8 mouse cellular contexts compared by ENCODE assay signal in the genomic region with DNA sequence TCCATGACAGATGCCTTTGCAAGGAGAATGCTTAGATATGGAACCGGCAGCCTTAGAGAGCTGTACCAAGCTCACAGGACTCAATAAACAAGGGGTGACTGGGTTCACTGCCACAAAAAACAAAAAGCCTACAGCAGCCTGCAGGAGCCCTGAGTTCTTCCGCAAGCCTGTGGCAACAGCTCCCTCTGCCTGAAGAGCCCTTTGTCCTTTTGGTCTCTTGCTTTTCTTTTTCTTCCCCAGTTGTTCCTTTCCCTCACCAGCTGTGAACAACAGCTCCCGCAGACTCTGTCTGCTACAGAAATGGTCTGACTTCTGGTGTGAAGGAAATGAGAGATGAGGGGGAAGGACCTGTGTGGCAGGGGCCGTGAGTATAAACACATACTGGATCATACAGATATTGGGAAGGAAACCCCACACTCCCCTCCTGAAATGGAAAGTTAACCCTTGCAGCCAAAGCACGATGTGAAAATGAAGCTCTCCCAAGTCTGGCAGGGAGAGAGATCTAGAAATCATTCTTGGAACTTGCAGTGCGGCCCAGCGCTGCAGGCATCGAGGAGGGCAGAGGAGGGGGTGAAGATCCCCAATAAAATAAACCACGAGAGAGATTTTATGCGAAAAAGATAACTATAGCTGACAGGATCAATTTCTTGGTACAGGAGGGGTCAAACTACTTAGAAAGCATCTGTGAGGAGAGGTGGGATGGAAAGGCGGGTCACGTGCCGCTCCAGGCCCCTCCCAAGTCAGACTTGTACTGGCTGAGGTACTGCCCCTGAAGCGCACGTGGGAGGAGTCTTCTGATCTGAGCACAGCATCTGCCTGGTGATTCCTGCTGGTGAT.
A peak's percentile ranks its signal among the peaks of the same experiment; 100 is the strongest.
DNase-seq lines count a peak whose midpoint lies in the region; ATAC-seq and TF ChIP-seq lines count a peak whose summit lies in the region.

No protein-coding gene starts in this region.

- H3K27me3 ChIP-seq in MEL (ENCODE audit: control insufficient read depth in 1 of 2, insufficient read depth in 2 of 2, low read length in 2 of 2) = no peaks in the 10 kb centered on the region; a peak in 1 of 4 replicates
- no peaks in the 10 kb centered on the region for H3K27me3 ChIP-seq in embryonic facial prominence, embryonic 13.5 days
- H3K27me3 ChIP-seq in heart, embryonic 13.5 days (replicated peaks) = peaks cover 44% of the 10 kb centered on the region
- no peaks in the 10 kb centered on the region for H3K27me3 ChIP-seq in kidney, embryonic 14.5 days (ENCODE audit: control insufficient read depth, insufficient read depth, low read length)
- no peaks in the 10 kb centered on the region for H3K27me3 ChIP-seq in liver, embryonic 14.5 days (ENCODE audit: control insufficient read depth, insufficient read depth, low read length)
- no peaks in the 10 kb centered on the region for H3K27me3 ChIP-seq in neural tube, embryonic 11.5 days (ENCODE audit: control insufficient read depth, insufficient read depth, low read length)

- no peak for TF ChIP-seq POLR2A in MEL (IDR thresholded peaks at IDR 0.05; ENCODE audit: control insufficient read depth in 1 of 2, insufficient read depth in 1 of 2, low read depth in 1 of 2, low read length in 2 of 2, poor library complexity in 1 of 2)

- peaks cover 0 to 2% of the 10 kb centered on the region in 2 experiments; a peak in 2 of 4 replicates for H3K36me3 ChIP-seq in MEL (ENCODE audit: control insufficient read depth in 1 of 2, insufficient read depth in 2 of 2, low read length in 2 of 2)
- no peaks in the 10 kb centered on the region for H3K36me3 ChIP-seq in embryonic facial prominence, embryonic 13.5 days
- H3K36me3 ChIP-seq in heart, embryonic 13.5 days = no peaks in the 10 kb centered on the region
- H3K36me3 ChIP-seq in kidney, embryonic 14.5 days (ENCODE audit: control insufficient read depth, insufficient read depth, low read length) = no peaks in the 10 kb centered on the region
- H3K36me3 ChIP-seq in liver, embryonic 14.5 days (replicated peaks; ENCODE audit: control insufficient read depth, insufficient read depth, low read depth) = no peaks in the 10 kb centered on the region
- no peaks in the 10 kb centered on the region for H3K36me3 ChIP-seq in neural tube, embryonic 11.5 days (ENCODE audit: control insufficient read depth, insufficient read depth, low read length)

- WGBS in embryonic facial prominence, embryonic 13.5 days = 5% methylated on average over 15 of the region's 15 CpGs
- 14% methylated on average over 15 of the region's 15 CpGs for WGBS in heart, embryonic 13.5 days
- 10% methylated on average over 15 of the region's 15 CpGs for WGBS in kidney, embryonic 14.5 days
- 16% methylated on average over 15 of the region's 15 CpGs for WGBS in liver, embryonic 14.5 days (ENCODE audit: insufficient replicate concordance)
- WGBS in neural tube, embryonic 11.5 days = 5% methylated on average over 15 of the region's 15 CpGs

- H3K9ac ChIP-seq in MEL (ENCODE audit: control insufficient read depth, low read depth, low read length, poor library complexity, severe bottlenecking) = peak overlapping the region; percentile 49
- H3K9ac ChIP-seq in embryonic facial prominence, embryonic 13.5 days = peak overlapping the region; percentile 57
- H3K9ac ChIP-seq in heart, embryonic 13.5 days = peak overlapping the region; percentile 69
- H3K9ac ChIP-seq in kidney, embryonic 14.5 days (ENCODE audit: low read depth, low read length) = peak overlapping the region; percentile 25; the same call in 1 of the 2 replicates
- H3K9ac ChIP-seq in liver, embryonic 14.5 days (replicated peaks) = no peak overlapping the region
- H3K9ac ChIP-seq in neural tube, embryonic 11.5 days (ENCODE audit: low read length) = peak overlapping the region; percentile 19

- no peaks in the 10 kb centered on the region for H3K9me3 ChIP-seq in MEL (replicated peaks; ENCODE audit: insufficient read depth, low read length)
- H3K9me3 ChIP-seq in embryonic facial prominence, embryonic 13.5 days = no peaks in the 10 kb centered on the region
- no peaks in the 10 kb centered on the region; the same call in 1 of the 2 replicates for H3K9me3 ChIP-seq in heart, embryonic 13.5 days
- no peaks in the 10 kb centered on the region for H3K9me3 ChIP-seq in kidney, embryonic 14.5 days (ENCODE audit: control insufficient read depth, low read length)
- no peaks in the 10 kb centered on the region for H3K9me3 ChIP-seq in liver, embryonic 14.5 days (ENCODE audit: control insufficient read depth, low read length)
- H3K9me3 ChIP-seq in neural tube, embryonic 11.5 days (ENCODE audit: control insufficient read depth, low read length) = no peaks in the 10 kb centered on the region

- H3K4me2 ChIP-seq in embryonic facial prominence, embryonic 13.5 days = peak overlapping the region; percentile 56
- peak overlapping the region; percentile 68 for H3K4me2 ChIP-seq in heart, embryonic 13.5 days
- peak overlapping the region; percentile 54 for H3K4me2 ChIP-seq in kidney, embryonic 14.5 days (replicated peaks; ENCODE audit: low read depth, low read length)
- peak overlapping the region; percentile 37 for H3K4me2 ChIP-seq in liver, embryonic 14.5 days (ENCODE audit: low read depth)
- H3K4me2 ChIP-seq in neural tube, embryonic 11.5 days (ENCODE audit: low read depth) = peak overlapping the region; percentile 31

- ATAC-seq in embryonic facial prominence, embryonic 13.5 days (ENCODE audit: insufficient number of reproducible peaks, insufficient read depth, low FRiP score, low TSS enrichment, low read depth) = peak; percentile 83
- no peak; the same call in 1 of the 2 replicates for ATAC-seq in heart, embryonic 13.5 days (ENCODE audit: extremely low read depth, insufficient number of reproducible peaks, low FRiP score, low TSS enrichment)
- ATAC-seq in kidney, embryonic 14.5 days (ENCODE audit: low FRiP score, low TSS enrichment) = peak; percentile 84; the same call in 1 of the 2 replicates
- peak; percentile 63; the same call in 1 of the 2 replicates for ATAC-seq in liver, embryonic 14.5 days (ENCODE audit: insufficient read depth)
- ATAC-seq in neural tube, embryonic 11.5 days (ENCODE audit: insufficient read depth, low FRiP score, low TSS enrichment) = peak; percentile 80

- no peak overlapping the region; the same call in 1 of the 2 replicates for H3K27ac ChIP-seq in MEL (ENCODE audit: control insufficient read depth, low read depth, low read length)
- H3K27ac ChIP-seq in embryonic facial prominence, embryonic 13.5 days = peak overlapping the region; percentile 73
- H3K27ac ChIP-seq in heart, embryonic 13.5 days (replicated peaks) = peak overlapping the region; percentile 56
- no peak overlapping the region for H3K27ac ChIP-seq in kidney, embryonic 14.5 days (ENCODE audit: low read depth, low read length)
- H3K27ac ChIP-seq in liver, embryonic 14.5 days = no peak overlapping the region
- H3K27ac ChIP-seq in neural tube, embryonic 11.5 days (ENCODE audit: low read depth, low read length) = peak overlapping the region; percentile 55

- DNase-seq in 3T3-L1 (ENCODE audit: low read depth, low spot score) (peak; percentile 7), MEL (ENCODE audit: low read depth, low spot score) (peak; percentile 65)
- DNase-seq in liver, embryonic 14.5 days (ENCODE audit: low read depth in 3 of 3, low spot score in 3 of 3) = peak; percentile 3 to 43 (median 17)
- DNase-seq in neural tube, embryonic 11.5 days (ENCODE audit: low spot score) = peak; percentile 70
- DNase-seq in natural killer cell, adult 2 months (ENCODE audit: low spot score in 2 of 2) = no peak

- peak overlapping the region; percentile 46 to 50 for H3K4me3 ChIP-seq in MEL (ENCODE audit: control insufficient read depth in 1 of 2, insufficient read depth in 1 of 2, low read depth in 2 of 2, low read length in 2 of 2)
- peak overlapping the region; percentile 32 for H3K4me3 ChIP-seq in embryonic facial prominence, embryonic 13.5 days
- H3K4me3 ChIP-seq in heart, embryonic 13.5 days = peak overlapping the region; percentile 40
- peak overlapping the region; percentile 25 for H3K4me3 ChIP-seq in kidney, embryonic 14.5 days (ENCODE audit: low read length)
- no peak overlapping the region for H3K4me3 ChIP-seq in liver, embryonic 14.5 days (ENCODE audit: insufficient read depth in 1 of 2, low read depth in 2 of 2, low read length in 2 of 2)
- no peak overlapping the region for H3K4me3 ChIP-seq in neural tube, embryonic 11.5 days (ENCODE audit: low read depth, low read length)

- TF ChIP-seq CTCF in MEL (IDR thresholded peaks at IDR 0.05 in 2 of 3, conservative IDR thresholded peaks at IDR 0.05 in 1 of 3; ENCODE audit: control insufficient read depth in 1 of 3, insufficient read depth in 1 of 3, low read depth in 2 of 3, low read length in 3 of 3, poor library complexity in 1 of 3, severe bottlenecking in 1 of 3) = peak in 2 of 3 experiments; percentile 18 to 24; a peak in 3 of 6 replicates
- peak; percentile 34 for TF ChIP-seq CTCF in liver, embryonic 14.5 days (IDR thresholded peaks at IDR 0.05; ENCODE audit: low read depth)

- peak; percentile 31 for TF ChIP-seq RAD21 in MEL (IDR thresholded peaks at IDR 0.05; ENCODE audit: low read depth, low read length)

- H3K79me2 ChIP-seq in MEL (ENCODE audit: control insufficient read depth, insufficient read depth, low read length, poor library complexity) = no peaks in the 10 kb centered on the region

- H3K4me1 ChIP-seq in MEL (ENCODE audit: control insufficient read depth in 1 of 2, insufficient read depth in 2 of 2, low read length in 2 of 2) = peaks cover 5 to 23% of the 10 kb centered on the region in 2 experiments; a peak in 3 of 4 replicates
- peaks cover 24% of the 10 kb centered on the region for H3K4me1 ChIP-seq in embryonic facial prominence, embryonic 13.5 days
- H3K4me1 ChIP-seq in heart, embryonic 13.5 days = peaks cover 34% of the 10 kb centered on the region
- H3K4me1 ChIP-seq in kidney, embryonic 14.5 days (ENCODE audit: control insufficient read depth, insufficient read depth, low read length) = peaks cover 9% of the 10 kb centered on the region; the same call in 1 of the 2 replicates
- H3K4me1 ChIP-seq in liver, embryonic 14.5 days (replicated peaks; ENCODE audit: control insufficient read depth in 2 of 2, insufficient read depth in 2 of 2, low read length in 1 of 2) = peaks cover 0 to 6% of the 10 kb centered on the region in 2 experiments; a peak in 1 of 4 replicates
- peaks cover 10% of the 10 kb centered on the region for H3K4me1 ChIP-seq in neural tube, embryonic 11.5 days (ENCODE audit: control insufficient read depth, insufficient read depth, low read length)

- TF ChIP-seq EP300 in MEL (IDR thresholded peaks at IDR 0.05; ENCODE audit: low read depth in 1 of 2, low read length in 2 of 2) = 0 out of 4 replicates have a peak, but pooled peaks have one; percentile 11 to 23
- no peak for TF ChIP-seq EP300 in liver, embryonic 14.5 days (IDR thresholded peaks at IDR 0.05; ENCODE audit: low read depth)

TF ChIP-seq in MEL, 35 proteins besides CTCF, POLR2A, EP300 and RAD21 (continues in another document):
- TF ChIP-seq MYB (IDR thresholded peaks at IDR 0.05; ENCODE audit: low read depth, low read length) = no peak
- no peak for TF ChIP-seq POLR2AphosphoS5 (IDR thresholded peaks at IDR 0.05; ENCODE audit: borderline replicate concordance, low read depth, low read length)
- TF ChIP-seq ZC3H11A (IDR thresholded peaks at IDR 0.05; ENCODE audit: low read depth, low read length) = 0 out of 2 replicates have a peak, but pooled peaks have one; percentile 17
- TF ChIP-seq TAL1 (IDR thresholded peaks at IDR 0.05; ENCODE audit: low read length) = peak; percentile 32; the same call in 1 of the 2 replicates
- no peak for TF ChIP-seq CHD1 (IDR thresholded peaks at IDR 0.05; ENCODE audit: low read depth, low read length)

Comparison
In these comparisons a context has a peak if more than half of its experiments do, and no peak if none do; other contexts are left out.
1. DNase-seq: peak in 3T3-L1 (single experiment), MEL (single experiment), liver, embryonic 14.5 days (3 of 3) and neural tube, embryonic 11.5 days (single experiment); none in natural killer cell, adult 2 months (0 of 2).
2. H3K27ac ChIP-seq: peak in embryonic facial prominence, embryonic 13.5 days (single experiment), heart, embryonic 13.5 days (single experiment) and neural tube, embryonic 11.5 days (single experiment); none in MEL (single experiment), kidney, embryonic 14.5 days (single experiment) and liver, embryonic 14.5 days (single experiment).
3. H3K4me3 ChIP-seq: peak in MEL (2 of 2), embryonic facial prominence, embryonic 13.5 days (single experiment), heart, embryonic 13.5 days (single experiment) and kidney, embryonic 14.5 days (single experiment); none in liver, embryonic 14.5 days (0 of 2) and neural tube, embryonic 11.5 days (single experiment).
4. Peak in every context shown above with its lines, with median percentiles within 50 percentile points of each other: H3K4me2 ChIP-seq.